Mouse (Mus musculus) bone marrow macrophage, adult 2 months (primary cell): ENCODE data around the gene Zap70. TPM values are rescaled to one million over a fixed set of nuclear protein-coding genes. Genes with fewer than 3 reads are reported as not detected.
A peak's percentile ranks its signal among the peaks of the same experiment; 100 is the strongest.

Experiments used
- H3K27ac ChIP-seq: 2 replicates; pipeline ENCODE4 v1.5.1; 2012; ENCODE audit warnings: low read depth, low read length; ENCODE audit not compliant: insufficient read depth
- H3K4me1 ChIP-seq: 2 replicates; pipeline ENCODE4 v1.6.1; 2012; ENCODE audit warnings: low read length; ENCODE audit not compliant: control insufficient read depth, insufficient read depth
- H3K4me3 ChIP-seq: 2 replicates; pipeline ENCODE4 v1.5.1; 2012; ENCODE audit warnings: mild to moderate bottlenecking, low read length, moderate library complexity; ENCODE audit not compliant: insufficient read depth
- CTCF ChIP-seq: IDR thresholded peaks from 2 replicates; pipeline ENCODE4 v1.5.1; 2012; ENCODE audit warnings: low read depth, mild to moderate bottlenecking, low read length, moderate library complexity
- POLR2A ChIP-seq: IDR thresholded peaks from 2 replicates; pipeline ENCODE4 v1.6.1; 2012; ENCODE audit warnings: mild to moderate bottlenecking, low read depth, low read length, borderline replicate concordance
- polyA plus RNA-seq: library from polyadenylated mRNA; stranded (reverse); fragments of >200 nt; gene quantifications from 2 replicates; pipeline ENCODE4 v1.2.4, GENCODE M21; 2012; ENCODE audit not compliant: missing spikeins, insufficient read depth, insufficient read length

The Zap70 gene
- polyA plus RNA-seq, 1 experiment = not detected

- no peaks in the 10 kb centered on the region for H3K4me1 ChIP-seq
- H3K4me3 ChIP-seq = no peak overlapping the region
- TF ChIP-seq CTCF (no peak), POLR2A (no peak)
- H3K27ac ChIP-seq = no peak overlapping the region
Observed at GRCm38 (mm10) chr1:36745661-36746060, 15.9 kb upstream of the Zap70 start.

- H3K4me3 ChIP-seq = no peak overlapping the region
- H3K27ac ChIP-seq = no peak overlapping the region
- no peaks in the 10 kb centered on the region for H3K4me1 ChIP-seq
- peak; percentile 71 for TF ChIP-seq CTCF
- no peak for TF ChIP-seq POLR2A
Observed at GRCm38 (mm10) chr1:36746452-36746851, 15.1 kb upstream of the Zap70 start.

- H3K4me1 ChIP-seq = peaks cover 13% of the 10 kb centered on the region
- TF ChIP-seq CTCF = no peak
- TF ChIP-seq POLR2A = no peak
- no peak overlapping the region for H3K4me3 ChIP-seq
- H3K27ac ChIP-seq = peak overlapping the region; percentile 61
Observed at GRCm38 (mm10) chr1:36753932-36754675, 7.5 kb upstream of the Zap70 start.

DNA sequence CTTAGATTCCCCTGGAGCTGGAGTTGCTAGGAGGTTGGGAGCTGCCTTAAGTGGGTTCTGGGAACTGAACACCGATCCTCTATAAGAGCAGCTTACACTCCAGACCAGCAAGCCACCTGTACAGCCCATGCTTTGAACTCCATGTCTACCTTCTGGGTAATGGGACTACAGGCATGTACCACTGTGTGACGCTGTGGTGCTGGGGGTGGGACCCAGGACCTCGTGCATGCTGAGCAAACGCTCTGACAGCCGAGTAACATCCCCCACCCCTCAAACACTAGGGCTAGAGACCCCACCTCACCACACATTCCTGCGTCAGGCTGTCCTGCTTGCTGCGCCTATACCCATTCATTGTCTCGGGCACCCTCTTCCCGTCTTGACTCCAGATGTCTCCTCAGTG, 3.0 kb upstream of the Zap70 start:
- H3K4me1 ChIP-seq = peaks cover 10% of the 10 kb centered on the region
- no peak for TF ChIP-seq CTCF
- H3K27ac ChIP-seq = no peak overlapping the region
- H3K4me3 ChIP-seq = no peak overlapping the region

GRCm38 (mm10) chr1:36759076-36759475, 2.5 kb upstream of the Zap70 start:
- TF ChIP-seq CTCF (no peak), POLR2A (no peak)
- no peak overlapping the region for H3K27ac ChIP-seq
- no peak overlapping the region for H3K4me3 ChIP-seq
- peaks cover 5% of the 10 kb centered on the region for H3K4me1 ChIP-seq

GRCm38 (mm10) chr1:36760401-36760800, 1.2 kb upstream of the Zap70 start:
- Histone ChIP-seq H3K4me1 (no peaks in the 10 kb centered on the region), H3K27ac (no peak overlapping the region), H3K4me3 (no peak overlapping the region)
- TF ChIP-seq CTCF = no peak
- no peak for TF ChIP-seq POLR2A

DNA sequence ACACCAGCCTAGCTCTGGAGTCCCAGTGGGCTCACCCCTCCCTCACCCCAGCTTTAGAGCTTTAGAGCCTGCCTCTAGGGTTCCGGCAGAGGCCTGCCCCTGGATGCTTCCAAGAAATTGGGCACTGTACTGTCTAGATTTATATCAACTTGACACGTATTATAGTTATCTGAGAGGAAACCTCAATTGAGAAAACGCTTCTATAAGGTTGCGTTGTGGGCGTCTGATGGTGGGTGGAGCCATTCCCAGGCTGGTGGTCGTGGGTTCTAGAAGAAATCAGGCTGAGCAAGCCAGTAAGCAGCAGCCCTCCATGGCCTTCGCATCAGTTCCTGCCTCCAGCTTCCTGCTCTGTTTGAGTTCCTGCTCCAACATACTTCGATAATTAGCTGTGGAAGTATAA, 537 bp upstream of the Zap70 start:
- H3K4me1 ChIP-seq = no peaks in the 10 kb centered on the region
- H3K27ac ChIP-seq = no peak overlapping the region
- H3K4me3 ChIP-seq = no peak overlapping the region
- TF ChIP-seq CTCF (no peak), POLR2A (no peak)

GRCm38 (mm10) chr1:36766431-36767205, 5.0 kb downstream of the Zap70 start:
- no peak overlapping the region for H3K4me3 ChIP-seq
- H3K4me1 ChIP-seq = no peaks in the 10 kb centered on the region
- TF ChIP-seq POLR2A (no peak), CTCF (no peak)
- H3K27ac ChIP-seq = no peak overlapping the region

- TF ChIP-seq CTCF (no peak), POLR2A (no peak)
- H3K4me1 ChIP-seq = no peaks in the 10 kb centered on the region
- H3K27ac ChIP-seq = no peak overlapping the region
- H3K4me3 ChIP-seq = no peak overlapping the region
Observed at GRCm38 (mm10) chr1:36767321-36767720, 5.7 kb downstream of the Zap70 start.

DNA sequence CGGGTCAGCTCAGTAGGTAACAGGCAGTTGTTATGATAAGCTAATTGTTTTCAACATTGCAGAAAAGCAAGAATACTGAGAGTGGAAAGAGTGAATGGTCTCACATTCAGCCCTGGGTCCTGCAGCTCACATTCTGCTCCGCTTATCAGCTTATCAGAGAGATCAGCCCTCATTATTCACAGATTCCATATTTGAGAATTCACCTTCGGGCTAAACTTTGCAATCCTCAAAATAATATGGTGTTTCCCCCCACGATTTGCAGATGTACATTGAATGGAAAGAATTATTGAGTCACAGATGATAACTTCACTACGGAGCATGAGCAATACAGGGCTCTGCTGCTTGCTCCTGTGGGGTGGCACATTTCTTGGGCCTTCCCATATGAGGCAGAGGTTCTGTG, 7.2 kb downstream of the Zap70 start:
- TF ChIP-seq POLR2A = no peak
- no peak for TF ChIP-seq CTCF
- no peak overlapping the region for H3K27ac ChIP-seq

More for the DNA sequence above, 7.2 kb downstream of the Zap70 start:
- Histone ChIP-seq H3K4me3 (no peak overlapping the region), H3K4me1 (no peaks in the 10 kb centered on the region; the same call in 1 of the 2 replicates)
